Mouse (Mus musculus) spleen, embryonic (tissue): ENCODE measurements around the gene P4ha3.

ENCODE experiments used
- CTCF ChIA-PET: fragments of 350-600 bp; sonication (Branson Sonifier 250); formaldehyde crosslinking; loops from one replicate; lab custom pipeline; 2022; lab: Charles Lee

P4ha3 gene

GRCm38 (mm10) chr7:100285383-100285782 lies at the start of gene P4ha3:
TSS of gene P4ha3 (plus strand) at chr7:100285520.
- CTCF ChIA-PET, result no interaction called here

- CTCF ChIA-PET, result no interaction called here
Measured at GRCm38 (mm10) chr7:100238271-100238670, 47.0 kb upstream of the P4ha3 start.

- CTCF ChIA-PET, result no interaction called here
Measured at GRCm38 (mm10) chr7:100240601-100241000, 44.7 kb upstream of the P4ha3 start.

GRCm38 (mm10) chr7:100243007-100243406 lies 42.3 kb upstream of the P4ha3 start:
- CTCF ChIA-PET, result interaction anchor here (0.6 kb wide), 1 partner anchor 17 kb away, joined by 3 read pairs; no protein-coding TSS in a partner anchor

GRCm38 (mm10) chr7:100244225-100244624 lies 41.1 kb upstream of the P4ha3 start:
- CTCF ChIA-PET, result no interaction called here

- CTCF ChIA-PET, result no interaction called here
Measured at GRCm38 (mm10) chr7:100245176-100245575, 40.1 kb upstream of the P4ha3 start.

GRCm38 (mm10) chr7:100250667-100251066 lies 34.7 kb upstream of the P4ha3 start:
- CTCF ChIA-PET, result no interaction called here

GRCm38 (mm10) chr7:100262350-100262749 lies 23.0 kb upstream of the P4ha3 start:
- CTCF ChIA-PET, result no interaction called here

GRCm38 (mm10) chr7:100264934-100265333 lies 20.4 kb upstream of the P4ha3 start:
- CTCF ChIA-PET, result interaction anchor here (0.6 kb wide), 1 partner anchor 12 kb away, joined by 4 read pairs; no protein-coding TSS in a partner anchor

GRCm38 (mm10) chr7:100272369-100272768 lies 13.0 kb upstream of the P4ha3 start:
- CTCF ChIA-PET, result no interaction called here

- CTCF ChIA-PET, result no interaction called here
Measured at GRCm38 (mm10) chr7:100274507-100274906, 10.8 kb upstream of the P4ha3 start.

GRCm38 (mm10) chr7:100276397-100276796 lies 8.9 kb upstream of the P4ha3 start:
- CTCF ChIA-PET, result interaction anchor here (0.7 to 1.0 kb wide), 4 partner anchors 11 to 247 kb away, joined by 4 to 6 read pairs (median 6); no protein-coding TSS in a partner anchor

- CTCF ChIA-PET, result interaction anchor here (0.7 kb wide), 1 partner anchor 47 kb away, joined by 6 read pairs; no protein-coding TSS in a partner anchor
Measured at GRCm38 (mm10) chr7:100279803-100280202, 5.5 kb upstream of the P4ha3 start.

GRCm38 (mm10) chr7:100281596-100281995 lies 3.7 kb upstream of the P4ha3 start:
- CTCF ChIA-PET, result interaction anchor here (0.7 kb wide), 1 partner anchor 110 kb away, joined by 3 read pairs; no protein-coding TSS in a partner anchor

- CTCF ChIA-PET, result no interaction called here
Measured at GRCm38 (mm10) chr7:100283298-100283697, 2.0 kb upstream of the P4ha3 start.

GRCm38 (mm10) chr7:100287748-100288578 lies 2.6 kb downstream of the P4ha3 start:
- CTCF ChIA-PET, result no interaction called here

GRCm38 (mm10) chr7:100288622-100289021 lies 3.3 kb downstream of the P4ha3 start:
- CTCF ChIA-PET, result no interaction called here

- CTCF ChIA-PET, result no interaction called here
Measured at GRCm38 (mm10) chr7:100293546-100293945, 8.2 kb downstream of the P4ha3 start.

- CTCF ChIA-PET, result no interaction called here
Measured at GRCm38 (mm10) chr7:100295745-100296144, 10.4 kb downstream of the P4ha3 start.

GRCm38 (mm10) chr7:100296699-100297098 lies 11.4 kb downstream of the P4ha3 start:
- CTCF ChIA-PET, result no interaction called here

GRCm38 (mm10) chr7:100298861-100299510 lies 13.7 kb downstream of the P4ha3 start:
- CTCF ChIA-PET, result no interaction called here

- CTCF ChIA-PET, result no interaction called here
Measured at GRCm38 (mm10) chr7:100301390-100301789, 16.1 kb downstream of the P4ha3 start.
